Mouse (Mus musculus) ES-E14 (cell line): Measurements from ENCODE around the gene Slc1a3.

ENCODE experiments used
- CHD2 ChIP-seq: IDR thresholded peaks from 2 replicates; pipeline ENCODE4 v1.6.1; 2014; ENCODE audit warnings: mild to moderate bottlenecking, low read depth, low read length, inconsistent platforms
- HCFC1 ChIP-seq: IDR thresholded peaks from 2 replicates; pipeline ENCODE4 v1.6.1; 2012; ENCODE audit warnings: low read length, inconsistent platforms, borderline replicate concordance; ENCODE audit not compliant: insufficient read depth
- MAFK ChIP-seq: IDR thresholded peaks from 2 replicates; pipeline ENCODE4 v1.6.1; 2014; ENCODE audit warnings: mild to moderate bottlenecking, low read depth, low read length, inconsistent platforms; ENCODE audit not compliant: insufficient read depth
- ZC3H11A ChIP-seq: IDR thresholded peaks from 2 replicates; pipeline ENCODE4 v1.6.1; 2012; ENCODE audit warnings: low read depth, mild to moderate bottlenecking, inconsistent platforms, low read length, borderline replicate concordance
- ZNF384 ChIP-seq: IDR thresholded peaks from 2 replicates; pipeline ENCODE4 v1.6.1; 2012; ENCODE audit warnings: low read depth, low read length, inconsistent platforms

DNA sequence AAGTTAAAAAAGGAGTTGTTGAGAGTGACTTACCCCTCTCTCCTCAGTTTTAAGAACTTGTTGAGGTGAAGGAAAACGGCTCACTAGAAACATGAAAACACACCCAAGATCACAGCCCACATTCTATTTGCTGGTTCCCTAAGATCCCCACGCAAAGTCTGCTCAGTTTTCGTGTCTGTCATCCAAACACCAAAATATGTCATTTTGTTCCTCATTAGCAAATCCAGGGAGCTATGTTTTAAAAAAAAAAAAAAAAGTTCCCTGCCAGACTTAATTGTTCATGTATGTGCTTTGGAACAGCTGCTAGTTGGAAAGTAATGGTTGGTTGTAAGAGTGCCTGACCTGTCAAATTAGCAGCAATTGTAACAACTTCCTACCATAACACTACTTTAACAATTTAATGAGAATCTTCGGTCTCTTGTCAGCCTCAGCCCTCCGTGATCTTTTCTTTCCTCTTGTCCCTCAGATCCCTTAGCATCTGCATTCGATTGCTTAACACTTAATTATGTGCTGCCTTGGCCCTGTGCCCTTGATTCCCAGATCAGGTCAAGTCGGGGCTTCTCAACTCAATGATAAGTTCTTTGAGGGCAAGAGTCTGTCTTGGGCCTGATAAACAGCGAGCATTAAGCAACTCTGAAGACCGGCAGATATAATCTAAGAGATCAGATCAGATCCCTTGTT, 1.2 kb upstream of the Slc1a3 start:
- TF ChIP-seq ZC3H11A (no peak), CHD2 (no peak), ZNF384 (no peak), MAFK (no peak), HCFC1 (no peak)
